Mouse (Mus musculus): ENCODE results near the gene Gpr160. TPM values are rescaled to one million over a fixed set of nuclear protein-coding genes. Genes with fewer than 3 reads are reported as not detected.

The Gpr160 gene
- 0.08 and 4.9 TPM in 2 replicates for total RNA-seq (2014; rRNA removed; ENCODE audit: low replicate concordance)
- polyA plus RNA-seq (2015; fragmentation: Nextera tagmentation; extraction: Ambion mirVana): 0.98 and 1.9 TPM in 2 replicates

GRCm38 (mm10) chr3:30855604-30856458 is at the start of gene Gpr160:
Gene Gpr160, plus strand, starts transcription at chr3:30855950.
- WGBS: 1% methylated on average over 75 of the region's 75 CpGs
- H3K4me1 ChIP-seq (ENCODE audit: control insufficient read depth, insufficient read depth): no peaks in the 10 kb centered on the region
- H3K27ac ChIP-seq (ENCODE audit: low read depth): no peak within 1 kb of the TSS
- peak within 1 kb of the TSS; percentile 97 for H3K4me2 ChIP-seq (ENCODE audit: low read depth, low read length)
- peak within 1 kb of the TSS; percentile 66 for H3K4me3 ChIP-seq (ENCODE audit: low read depth, low read length)
- H3K36me3 ChIP-seq (replicated peaks; ENCODE audit: control insufficient read depth, insufficient read depth, low read length): no peaks in the 10 kb centered on the region
- TF ChIP-seq EP300 (IDR thresholded peaks at IDR 0.05; ENCODE audit: low read depth) (no peak), CTCF (IDR thresholded peaks at IDR 0.05; ENCODE audit: low read depth) (peak; percentile 45)
- peak; percentile 42 for DNase-seq (ENCODE audit: low spot score)
- peak within 1 kb of the TSS; percentile 58 for H3K9ac ChIP-seq (replicated peaks; ENCODE audit: low read depth, low read length)
- no peaks in the 10 kb centered on the region for H3K9me3 ChIP-seq (replicated peaks; ENCODE audit: control insufficient read depth, low read length)
- ATAC-seq (ENCODE audit: insufficient read depth, low read depth): peak; percentile 77
- H3K27me3 ChIP-seq (ENCODE audit: control insufficient read depth, insufficient read depth, low read length): no peaks in the 10 kb centered on the region

- DNase-seq (ENCODE audit: low spot score): peak; percentile 15
- 39% methylated on average over 3 of the region's 3 CpGs for whole genome bisulfite sequencing
- peak; percentile 39; the same call in 1 of the 2 replicates for ATAC-seq (ENCODE audit: insufficient read depth, low read depth)
These were observed 42.9 kb upstream of the Gpr160 start for GRCm38 (mm10) chr3:30812881-30813280.

DNA sequence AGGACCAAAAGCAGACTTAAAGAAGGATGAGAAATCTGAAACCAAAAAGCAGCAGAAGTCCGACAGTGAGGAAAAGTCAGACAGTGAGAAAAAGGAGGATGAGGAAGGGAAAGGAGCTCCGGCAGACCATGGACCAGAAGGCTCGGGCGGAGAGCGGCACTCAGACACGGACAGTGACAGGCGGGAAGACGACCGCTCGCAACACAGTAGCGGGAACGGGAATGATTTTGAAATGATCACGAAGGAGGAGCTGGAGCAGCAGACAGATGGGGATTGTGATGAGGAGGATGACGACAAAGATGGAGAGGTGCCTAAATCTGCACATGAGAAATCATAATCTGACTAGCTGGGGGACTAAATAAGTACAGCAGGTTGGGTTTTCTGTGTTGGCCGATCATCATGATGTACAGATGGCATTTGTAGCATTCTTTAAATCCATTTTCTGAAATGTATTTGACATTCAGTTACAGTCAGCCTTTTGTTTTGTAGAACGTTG is 37.1 kb upstream of the Gpr160 start:
- no peak overlapping the region for H3K4me3 ChIP-seq (ENCODE audit: low read depth, low read length)
- peaks cover 60% of the 10 kb centered on the region for H3K36me3 ChIP-seq (replicated peaks; ENCODE audit: control insufficient read depth, insufficient read depth, low read length)
- H3K4me2 ChIP-seq (ENCODE audit: low read depth, low read length): no peak overlapping the region
- TF ChIP-seq EP300 (IDR thresholded peaks at IDR 0.05; ENCODE audit: low read depth): no peak
- no peak for TF ChIP-seq CTCF (IDR thresholded peaks at IDR 0.05; ENCODE audit: low read depth)
- DNase-seq (ENCODE audit: low spot score): no peak
- no peaks in the 10 kb centered on the region for H3K9me3 ChIP-seq (replicated peaks; ENCODE audit: control insufficient read depth, low read length)
- H3K4me1 ChIP-seq (ENCODE audit: control insufficient read depth, insufficient read depth): no peaks in the 10 kb centered on the region
- WGBS: 92% methylated on average over 16 of the region's 16 CpGs
- H3K9ac ChIP-seq (replicated peaks; ENCODE audit: low read depth, low read length): no peak overlapping the region
- no peaks in the 10 kb centered on the region for H3K27me3 ChIP-seq (ENCODE audit: control insufficient read depth, insufficient read depth, low read length)
- no peak for ATAC-seq (ENCODE audit: insufficient read depth, low read depth)
- no peak overlapping the region for H3K27ac ChIP-seq (ENCODE audit: low read depth)

More at GRCm38 (mm10) chr3:30812881-30813280, 42.9 kb upstream of the Gpr160 start:
- no peaks in the 10 kb centered on the region for H3K9me3 ChIP-seq (replicated peaks; ENCODE audit: control insufficient read depth, low read length)
- H3K4me1 ChIP-seq (ENCODE audit: control insufficient read depth, insufficient read depth): no peaks in the 10 kb centered on the region
- peaks cover 53% of the 10 kb centered on the region for H3K36me3 ChIP-seq (replicated peaks; ENCODE audit: control insufficient read depth, insufficient read depth, low read length)
- H3K27me3 ChIP-seq (ENCODE audit: control insufficient read depth, insufficient read depth, low read length): no peaks in the 10 kb centered on the region
- H3K9ac ChIP-seq (replicated peaks; ENCODE audit: low read depth, low read length): no peak overlapping the region
- H3K4me3 ChIP-seq (ENCODE audit: low read depth, low read length): no peak overlapping the region
- H3K4me2 ChIP-seq (ENCODE audit: low read depth, low read length): no peak overlapping the region
- TF ChIP-seq EP300 (IDR thresholded peaks at IDR 0.05; ENCODE audit: low read depth) (no peak), CTCF (IDR thresholded peaks at IDR 0.05; ENCODE audit: low read depth) (no peak)
- H3K27ac ChIP-seq (ENCODE audit: low read depth): no peak overlapping the region

DNA sequence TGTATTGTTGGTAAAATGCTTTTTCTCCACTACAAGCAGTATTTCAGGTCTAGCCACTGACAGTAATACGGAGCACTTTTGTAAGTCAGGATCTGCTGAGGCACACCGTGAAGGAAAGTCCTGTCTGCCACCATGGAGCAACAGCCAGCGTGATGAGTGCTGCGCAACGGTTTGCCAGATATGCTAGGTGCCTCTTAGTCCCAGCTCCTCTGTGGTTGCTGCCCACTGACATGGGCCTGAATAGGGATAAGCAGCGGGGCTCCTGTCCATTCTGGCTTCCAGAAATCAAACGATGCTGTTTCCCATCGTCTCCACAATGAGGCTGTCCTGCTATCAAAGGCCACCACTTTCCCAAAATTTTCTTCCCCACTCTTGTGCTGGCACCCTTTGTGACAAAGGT is 33.6 kb upstream of the Gpr160 start:
- 81% methylated on average over 8 of the region's 8 CpGs for WGBS
- Histone ChIP-seq H3K4me1 (ENCODE audit: control insufficient read depth, insufficient read depth) (no peaks in the 10 kb centered on the region), H3K9me3 (replicated peaks; ENCODE audit: control insufficient read depth, low read length) (no peaks in the 10 kb centered on the region), H3K36me3 (replicated peaks; ENCODE audit: control insufficient read depth, insufficient read depth, low read length) (peaks cover 38% of the 10 kb centered on the region), H3K4me3 (ENCODE audit: low read depth, low read length) (no peak overlapping the region), H3K27me3 (ENCODE audit: control insufficient read depth, insufficient read depth, low read length) (no peaks in the 10 kb centered on the region), H3K27ac (ENCODE audit: low read depth) (no peak overlapping the region), H3K4me2 (ENCODE audit: low read depth, low read length) (no peak overlapping the region), H3K9ac (replicated peaks; ENCODE audit: low read depth, low read length) (no peak overlapping the region)
- ATAC-seq (ENCODE audit: insufficient read depth, low read depth) (no peak), DNase-seq (ENCODE audit: low spot score) (no peak)
- TF ChIP-seq CTCF (IDR thresholded peaks at IDR 0.05; ENCODE audit: low read depth) (no peak), EP300 (IDR thresholded peaks at IDR 0.05; ENCODE audit: low read depth) (no peak)

GRCm38 (mm10) chr3:30826069-30826468 is 29.7 kb upstream of the Gpr160 start:
- Histone ChIP-seq H3K4me3 (ENCODE audit: low read depth, low read length) (no peak overlapping the region), H3K27ac (ENCODE audit: low read depth) (no peak overlapping the region), H3K36me3 (replicated peaks; ENCODE audit: control insufficient read depth, insufficient read depth, low read length) (peaks cover 8% of the 10 kb centered on the region; the same call in 1 of the 2 replicates), H3K27me3 (ENCODE audit: control insufficient read depth, insufficient read depth, low read length) (no peaks in the 10 kb centered on the region), H3K4me1 (ENCODE audit: control insufficient read depth, insufficient read depth) (no peaks in the 10 kb centered on the region), H3K4me2 (ENCODE audit: low read depth, low read length) (no peak overlapping the region), H3K9me3 (replicated peaks; ENCODE audit: control insufficient read depth, low read length) (no peaks in the 10 kb centered on the region), H3K9ac (replicated peaks; ENCODE audit: low read depth, low read length) (no peak overlapping the region)
- DNase-seq (ENCODE audit: low spot score): no peak
- TF ChIP-seq EP300 (IDR thresholded peaks at IDR 0.05; ENCODE audit: low read depth) (no peak), CTCF (IDR thresholded peaks at IDR 0.05; ENCODE audit: low read depth) (no peak)
- no peak for ATAC-seq (ENCODE audit: insufficient read depth, low read depth)
- WGBS: 89% methylated on average over 5 of the region's 5 CpGs

Measured in heart, postnatal 0 days (tissue).